26 mouse cellular contexts compared by ENCODE assay signal in genomic region chr5:88111430-88111829, GRCm38 (mm10). TPM values are rescaled to one million over a fixed set of nuclear protein-coding genes. Genes with fewer than 3 reads are reported as not detected.
"Had no signal": no experiment of that assay in that cellular context is flagged by ENCODE, and none has a peak within 500 bp of the region (broad histone marks: within the 10 kb centered on the region; RNA-seq: fewer than 3 reads in every experiment).

Gene Gm11116, minus strand, starts transcription at chr5:88111530.

- H3K27ac ChIP-seq: neural tube, embryonic 12.5 days; neural tube, embryonic 13.5 days; neural tube, embryonic 15.5 days; stomach, embryonic 15.5 days; stomach, postnatal 0 days had no signal

- H3K4me3 ChIP-seq: neural tube, embryonic 12.5 days; neural tube, embryonic 13.5 days; neural tube, embryonic 15.5 days; stomach, embryonic 15.5 days had no signal

- H3K9me3 ChIP-seq: neural tube, embryonic 12.5 days; neural tube, embryonic 13.5 days; neural tube, embryonic 15.5 days; stomach, embryonic 15.5 days had no signal

- H3K36me3 ChIP-seq: neural tube, embryonic 12.5 days; neural tube, embryonic 13.5 days; neural tube, embryonic 15.5 days; stomach, embryonic 15.5 days had no signal

- H3K4me1 ChIP-seq: neural tube, embryonic 12.5 days; neural tube, embryonic 13.5 days; neural tube, embryonic 15.5 days; stomach, embryonic 15.5 days had no signal

- H3K27me3 ChIP-seq: neural tube, embryonic 12.5 days; neural tube, embryonic 13.5 days; neural tube, embryonic 15.5 days; stomach, embryonic 15.5 days had no signal

- H3K9ac ChIP-seq: neural tube, embryonic 12.5 days; neural tube, embryonic 13.5 days; neural tube, embryonic 15.5 days; stomach, embryonic 15.5 days had no signal

- DNase-seq: retina, postnatal 1 day; right cerebral cortex, adult 18-20 months; right cerebral cortex, postnatal 14 days; right cerebral cortex, postnatal 25 days; right cerebral cortex, postnatal 4 days; spleen, adult 18-20 months; thymus, adult 18-20 months; thymus, adult 2 months; thymus, postnatal 14 days; thymus, postnatal 25 days; thymus, postnatal 36 days; thymus, postnatal 4 days had no signal

RNA-seq across cellular contexts. Expression of gene Gm11116, which starts in this region (rescaled TPM):
- total RNA-seq: neutrophil, adult 5-6 weeks had no signal
- polyA plus RNA-seq: neural tube, embryonic 12.5 days; neural tube, embryonic 13.5 days; neural tube, embryonic 14.5 days; neural tube, embryonic 15.5 days; small intestine, adult 2 months; spleen, adult 2 months; stomach, embryonic 14.5 days; stomach, embryonic 15.5 days; stomach, embryonic 16.5 days; stomach, postnatal 0 days; testis, adult 2 months; thymus, adult 2 months; thymus, postnatal 0 days; urinary bladder, adult 2 months had no signal
